Mouse (Mus musculus) lung, postnatal 0 days (tissue): ENCODE results near the gene Mrps10.

Experiments
- CTCF ChIP-seq: IDR thresholded peaks from 2 replicates; pipeline ENCODE4 v1.5.1; 2016; ENCODE audit warnings: antibody characterized with exemption, mild to moderate bottlenecking
- EP300 ChIP-seq: IDR thresholded peaks from 2 replicates; pipeline ENCODE4 v1.6.1; 2016; ENCODE audit warnings: antibody characterized with exemption, mild to moderate bottlenecking, control low read depth

GRCm38 (mm10) chr17:47332001-47332611 is 36.6 kb upstream of the Mrps10 start:
- TF ChIP-seq EP300 (no peak), CTCF (peak; percentile 23)
